Mouse (Mus musculus) thymus, postnatal 25 days (tissue): Measurements from ENCODE around the gene Dram1.

Experiments used
- DNase-seq: peaks from one replicate; pipeline ENCODE4 v3.0.0; 2022

Dram1 gene

GRCm38 (mm10) chr10:88281699-88282098 is 97.2 kb downstream of the Dram1 start:
- no peak for DNase-seq

- no peak for DNase-seq
Observed at GRCm38 (mm10) chr10:88274045-88274444, 104.8 kb downstream of the Dram1 start.
